Mouse (Mus musculus) embryonic facial prominence, embryonic 11.5 days (tissue): Measurements from ENCODE around the gene Pomgnt1. TPM values are rescaled to one million over a fixed set of nuclear protein-coding genes. Genes with fewer than 3 reads are reported as not detected.

ENCODE experiments used
- ATAC-seq: fragments of 200-750 bp; cut with Nextera tagmentation; replicated peaks from 2 replicates; pipeline ENCODE4 v1.8.0; 2017; ENCODE audit warnings: low read depth; ENCODE audit not compliant: insufficient number of reproducible peaks, low FRiP score, low TSS enrichment
- DNase-seq: peaks from one replicate; pipeline ENCODE4 v3.0.0-alpha.2; 2015; ENCODE audit warnings: low spot score
- H3K27ac ChIP-seq: fragments of 300-500 bp; sonication (generic); replicated peaks from 2 replicates; pipeline ENCODE4 v1.5.1; 2014; ENCODE audit warnings: mild to moderate bottlenecking, low read depth, low read length, control low read depth
- H3K27me3 ChIP-seq: fragments of 300-500 bp; sonication (generic); 2 replicates; pipeline ENCODE4 v1.6.1; 2014; ENCODE audit warnings: mild to moderate bottlenecking, low read length, moderate library complexity, mixed read lengths; ENCODE audit not compliant: control insufficient read depth, insufficient read depth
- H3K36me3 ChIP-seq: fragments of 300-500 bp; sonication (generic); replicated peaks from 2 replicates; pipeline ENCODE4 v1.6.1; 2014; ENCODE audit warnings: low read depth, mild to moderate bottlenecking, low read length, moderate library complexity, mixed read lengths; ENCODE audit not compliant: control insufficient read depth, insufficient read depth
- H3K4me1 ChIP-seq: fragments of 300-500 bp; sonication (generic); 2 replicates; pipeline ENCODE4 v1.6.1; 2014; ENCODE audit warnings: low read length, mixed read lengths; ENCODE audit not compliant: control insufficient read depth, insufficient read depth
- H3K4me2 ChIP-seq: fragments of 300-500 bp; sonication (generic); 2 replicates; pipeline ENCODE4 v1.6.1; 2014; ENCODE audit warnings: low read depth, mild to moderate bottlenecking, control low read depth, low read length, moderate library complexity
- H3K4me3 ChIP-seq: fragments of 300-500 bp; sonication (generic); 2 replicates; pipeline ENCODE4 v1.5.1; 2014; ENCODE audit warnings: low read depth, low read length, control low read depth
- H3K9ac ChIP-seq: fragments of 300-500 bp; sonication (generic); replicated peaks from 2 replicates; pipeline ENCODE4 v1.6.1; 2014; ENCODE audit warnings: mild to moderate bottlenecking, control low read depth, low read length
- H3K9me3 ChIP-seq: fragments of 300-500 bp; sonication (generic); replicated peaks from 2 replicates; pipeline ENCODE4 v1.6.1; 2016; ENCODE audit warnings: mild to moderate bottlenecking, low read length, inconsistent platforms, mixed read lengths; ENCODE audit not compliant: control insufficient read depth
- WGBS: fragments of 180-500 bp; shearing (Covaris S2); extraction: QIAGEN DNeasy Blood & Tissue Kit; methylation state at CpG from one replicate; pipeline ENCODE4 v1.1.7; 2014; 5-methylcytosine and 5-hydroxymethylcytosine counted together
- polyA plus RNA-seq: library from polyadenylated mRNA; unstranded; fragments of >200 nt; fragmentation: Nextera tagmentation; extraction: Ambion mirVana; gene quantifications from 2 replicates; pipeline ENCODE4 v1.2.1, GENCODE M21; 2014

The Pomgnt1 gene
- polyA plus RNA-seq, 1 experiment from 2014 or later = 52.7 TPM

DNA sequence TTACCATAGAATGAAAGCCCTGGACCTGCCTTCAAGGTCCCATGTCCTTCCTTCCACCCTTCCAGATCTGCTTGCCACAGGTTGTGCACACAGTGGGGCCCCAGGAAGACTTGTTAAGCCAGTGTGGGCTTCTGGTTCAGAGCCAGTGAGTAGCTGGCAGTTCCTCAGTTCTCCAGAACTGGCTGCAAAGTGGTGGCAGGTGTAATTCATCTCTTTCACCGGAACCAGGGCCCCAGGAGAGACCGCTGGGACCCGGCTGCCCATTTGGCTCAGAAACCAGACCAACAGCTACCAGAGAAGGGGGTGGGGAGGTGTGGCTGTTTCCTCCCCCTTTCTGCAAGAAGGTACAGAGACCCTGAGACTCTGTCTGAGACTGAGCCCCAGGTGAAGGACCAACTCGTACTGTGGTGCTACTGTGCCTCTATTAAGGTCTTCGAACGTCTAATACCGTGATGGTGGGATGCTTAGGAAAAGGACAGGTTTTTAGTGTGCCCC is 19.7 kb downstream of the Pomgnt1 start:
- ATAC-seq = no peak
- 9% methylated on average over 7 of the region's 7 CpGs for WGBS
- H3K9me3 ChIP-seq = no peaks in the 10 kb centered on the region
- peak overlapping the region; percentile 96 for H3K4me2 ChIP-seq
- no peak overlapping the region; the same call in 1 of the 2 replicates for H3K9ac ChIP-seq
- H3K4me3 ChIP-seq = peak overlapping the region; percentile 67
- H3K4me1 ChIP-seq = no peaks in the 10 kb centered on the region
- no peaks in the 10 kb centered on the region for H3K27me3 ChIP-seq
- peak; percentile 4 for DNase-seq
- H3K36me3 ChIP-seq = no peaks in the 10 kb centered on the region
- H3K27ac ChIP-seq = no peak overlapping the region

DNA sequence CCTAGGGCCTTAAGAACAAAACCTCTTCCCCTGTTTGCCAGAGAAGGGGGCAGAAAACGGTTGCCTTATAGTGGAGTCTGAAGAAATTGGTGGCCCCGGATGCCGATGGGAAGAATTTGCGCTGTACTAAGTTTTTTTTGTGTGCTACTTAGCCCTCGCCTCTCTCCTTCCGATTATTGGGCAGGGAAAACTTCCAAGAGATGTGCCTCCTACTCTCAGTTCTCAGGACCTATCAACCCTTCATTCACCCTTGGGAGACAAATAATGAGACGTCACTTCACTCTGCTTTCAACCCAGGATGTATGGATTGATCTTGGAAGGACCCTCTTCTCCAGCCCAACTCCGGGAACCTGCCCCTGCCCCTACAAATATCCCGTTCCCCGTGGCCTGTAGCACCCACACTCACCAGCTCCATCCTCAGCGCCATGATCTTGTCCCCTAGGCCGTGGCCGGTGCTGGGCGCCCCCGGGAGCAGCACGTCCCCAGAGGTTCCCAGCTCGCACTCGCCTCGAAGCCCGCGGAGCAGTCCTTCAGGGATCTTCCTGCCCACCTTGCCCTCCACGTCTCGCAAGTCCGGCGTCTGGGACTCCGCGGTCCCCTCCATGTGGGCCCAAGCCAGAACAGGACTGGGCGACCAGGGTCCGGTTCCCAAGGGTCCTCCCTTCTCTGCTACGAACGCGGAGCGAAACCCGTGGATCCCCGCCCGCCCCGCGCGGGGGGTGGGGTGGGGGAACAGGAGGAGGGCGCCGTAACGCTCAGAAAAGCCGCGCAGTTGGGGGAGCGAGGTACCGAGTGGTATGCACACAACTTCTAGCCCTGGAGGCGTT is 20.5 kb downstream of the Pomgnt1 start:
- H3K4me3 ChIP-seq = peak overlapping the region; percentile 67
- peak overlapping the region; percentile 96 for H3K4me2 ChIP-seq
- no peaks in the 10 kb centered on the region for H3K36me3 ChIP-seq
- WGBS = under 1% methylated on average over 47 of the region's 47 CpGs
- peak; percentile 46 for ATAC-seq
- no peaks in the 10 kb centered on the region for H3K9me3 ChIP-seq
- H3K27ac ChIP-seq = no peak overlapping the region
- DNase-seq = peak; percentile 75
- no peaks in the 10 kb centered on the region for H3K4me1 ChIP-seq
- H3K27me3 ChIP-seq = no peaks in the 10 kb centered on the region
- H3K9ac ChIP-seq = peak overlapping the region; percentile 76

DNA sequence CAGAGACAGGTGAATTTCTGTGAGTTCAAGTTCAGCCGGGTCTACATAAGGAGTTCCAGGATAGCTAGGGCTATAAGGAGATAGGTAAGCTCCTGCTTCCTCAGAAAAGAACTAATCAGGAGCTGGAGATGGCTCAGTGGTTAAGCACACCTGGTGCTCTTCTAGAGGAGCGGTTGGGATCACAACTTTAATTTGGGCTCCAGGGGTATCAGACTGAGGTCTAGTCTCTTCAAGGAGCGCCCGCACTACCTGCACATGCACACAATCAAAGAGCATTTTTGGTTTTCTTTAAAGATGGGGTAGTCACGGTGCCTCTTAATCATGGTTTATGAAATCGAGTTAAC is 26.1 kb downstream of the Pomgnt1 start:
- H3K4me2 ChIP-seq = peak overlapping the region; percentile 72
- 22% methylated on average over 6 of the region's 6 CpGs for WGBS
- DNase-seq (no peak), ATAC-seq (no peak)
- peak overlapping the region; percentile 97 for H3K9ac ChIP-seq
- no peaks in the 10 kb centered on the region for H3K9me3 ChIP-seq
- peaks cover 2% of the 10 kb centered on the region; the same call in 1 of the 2 replicates for H3K4me1 ChIP-seq
- H3K4me3 ChIP-seq = peak overlapping the region; percentile 68
- H3K27ac ChIP-seq = no peak overlapping the region; the same call in 1 of the 2 replicates
- H3K27me3 ChIP-seq = no peaks in the 10 kb centered on the region
- peaks cover 4% of the 10 kb centered on the region for H3K36me3 ChIP-seq

DNA sequence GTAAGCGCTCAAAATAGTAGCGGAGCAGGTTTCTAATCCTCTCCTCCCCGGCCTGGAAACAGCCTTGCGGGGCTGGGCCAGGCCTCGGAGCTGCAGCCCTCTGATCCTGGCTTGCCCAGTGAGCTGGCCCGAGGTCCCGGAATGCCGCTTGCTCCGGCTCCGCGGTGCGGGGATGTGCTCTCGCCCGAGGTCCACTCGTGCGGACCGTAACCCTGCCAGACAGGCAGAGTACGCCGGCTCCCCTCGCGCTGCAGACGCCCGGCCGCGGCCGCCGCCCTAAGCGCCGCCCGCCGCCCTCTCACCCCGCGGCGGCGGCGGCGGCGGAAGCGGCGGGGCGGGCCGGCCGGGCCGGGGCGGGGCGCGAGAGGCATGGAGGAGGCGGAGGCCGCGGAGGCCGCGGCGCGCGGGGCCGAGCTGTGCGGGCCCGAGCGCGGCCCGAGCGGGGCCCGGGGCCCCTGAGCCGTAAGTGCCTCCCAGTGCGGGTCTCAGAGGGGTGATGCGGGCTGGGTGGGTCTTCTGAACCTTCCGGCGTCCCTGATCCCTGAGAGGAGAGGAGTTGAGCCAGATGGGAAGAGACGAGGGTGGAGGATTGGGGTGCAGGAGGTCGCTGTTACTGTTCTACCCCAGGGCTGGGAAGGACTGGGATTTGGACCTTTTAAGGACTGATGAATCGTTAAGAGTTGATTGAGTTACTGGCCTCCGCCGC is 26.7 kb downstream of the Pomgnt1 start:
- Histone ChIP-seq H3K27ac (peak overlapping the region; percentile 85; the same call in 1 of the 2 replicates), H3K9me3 (no peaks in the 10 kb centered on the region), H3K4me3 (peak overlapping the region; percentile 68), H3K9ac (peak overlapping the region; percentile 97), H3K4me1 (peaks cover 2% of the 10 kb centered on the region; the same call in 1 of the 2 replicates), H3K4me2 (peak overlapping the region; percentile 72), H3K36me3 (peaks cover 4% of the 10 kb centered on the region), H3K27me3 (no peaks in the 10 kb centered on the region)
- ATAC-seq (peak; percentile 84), DNase-seq (peak; percentile 82)
- WGBS = under 1% methylated on average over 33 of the region's 73 CpGs

DNA sequence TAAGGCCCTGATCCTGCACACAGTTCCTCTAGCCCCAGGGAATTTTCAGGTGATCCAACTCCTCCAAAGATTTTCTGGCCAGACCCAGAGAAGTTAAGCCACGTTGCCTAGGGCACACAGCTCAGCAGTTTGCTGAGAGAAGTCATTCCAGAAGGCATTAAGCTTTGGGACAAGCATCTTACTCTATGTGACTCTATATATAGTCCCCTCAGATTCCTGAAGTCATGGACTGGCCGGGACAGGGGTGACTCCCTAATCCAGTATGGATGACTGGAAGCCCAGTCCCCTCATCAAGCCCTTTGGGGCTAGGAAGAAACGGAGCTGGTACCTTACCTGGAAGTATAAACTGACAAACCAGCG is 27.2 kb downstream of the Pomgnt1 start:
- 22% methylated on average over 4 of the region's 4 CpGs for WGBS
- no peaks in the 10 kb centered on the region for H3K27me3 ChIP-seq
- H3K4me3 ChIP-seq = peak overlapping the region; percentile 68
- H3K9me3 ChIP-seq = no peaks in the 10 kb centered on the region
- ATAC-seq = peak; percentile 40
- H3K4me2 ChIP-seq = peak overlapping the region; percentile 72
- H3K9ac ChIP-seq = peak overlapping the region; percentile 97
- peaks cover 2% of the 10 kb centered on the region; the same call in 1 of the 2 replicates for H3K4me1 ChIP-seq
- 0 out of 2 replicates have a peak overlapping the region, but pooled peaks have one; percentile 85 for H3K27ac ChIP-seq
- DNase-seq = no peak
- peaks cover 4% of the 10 kb centered on the region for H3K36me3 ChIP-seq

DNA sequence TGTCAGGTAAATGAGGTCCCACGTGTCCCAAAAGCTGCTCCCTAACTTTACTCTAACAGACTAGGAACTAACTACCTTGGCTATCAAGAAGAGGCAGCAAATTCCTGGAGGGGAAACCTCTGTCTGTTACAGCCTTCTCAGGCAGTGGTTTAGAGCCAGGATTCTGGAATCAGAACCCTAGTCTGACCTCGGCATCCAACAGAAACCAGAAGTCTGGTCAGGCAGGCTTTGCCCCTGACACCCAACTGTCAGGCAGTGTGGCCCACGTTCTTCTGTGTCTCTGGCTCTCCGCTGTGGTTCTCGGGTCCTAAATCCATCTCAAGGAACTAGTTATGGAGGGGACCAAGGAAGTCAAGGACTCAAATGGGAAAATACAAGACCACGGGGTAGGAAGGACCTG is 27.6 kb downstream of the Pomgnt1 start, which contains the start of gene Lurap1:
Gene Lurap1 (minus strand): TSS at position 101 of the 400 bp plus-strand sequence.
- H3K27me3 ChIP-seq = no peaks in the 10 kb centered on the region
- peaks cover 7% of the 10 kb centered on the region for H3K36me3 ChIP-seq
- peaks cover 2% of the 10 kb centered on the region; the same call in 1 of the 2 replicates for H3K4me1 ChIP-seq
- H3K9ac ChIP-seq = peak within 1 kb of the TSS; percentile 97
- WGBS = 78% methylated on average over 6 of the region's 6 CpGs
- H3K27ac ChIP-seq = peak within 1 kb of the TSS; percentile 85; the same call in 1 of the 2 replicates
- ATAC-seq (no peak), DNase-seq (no peak)
- H3K4me3 ChIP-seq = peak within 1 kb of the TSS; percentile 68
- H3K4me2 ChIP-seq = peak within 1 kb of the TSS; percentile 72
- no peaks in the 10 kb centered on the region for H3K9me3 ChIP-seq

DNA sequence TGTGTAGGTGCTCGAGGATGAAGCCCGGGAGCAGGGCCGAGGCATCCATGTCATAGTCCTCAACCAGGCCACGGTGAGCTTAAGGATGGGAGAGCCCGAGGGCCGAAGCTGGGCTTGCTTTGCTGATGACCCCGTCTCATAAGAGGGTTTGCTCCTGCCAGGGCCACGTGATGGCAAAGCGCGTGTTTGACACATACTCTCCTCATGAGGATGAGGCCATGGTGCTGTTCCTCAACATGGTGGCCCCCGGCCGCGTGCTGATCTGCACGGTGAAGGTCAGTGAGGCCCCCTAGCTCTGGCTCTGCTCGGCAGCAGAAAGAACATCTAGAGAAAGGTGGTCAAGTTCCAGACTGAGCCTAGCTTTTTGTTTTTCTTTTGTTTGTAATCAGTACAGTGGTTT is 29.1 kb downstream of the Pomgnt1 start:
- no peak for ATAC-seq
- no peak overlapping the region for H3K9ac ChIP-seq
- peaks cover 2% of the 10 kb centered on the region; the same call in 1 of the 2 replicates for H3K4me1 ChIP-seq
- peaks cover 9% of the 10 kb centered on the region for H3K36me3 ChIP-seq
- no peaks in the 10 kb centered on the region for H3K9me3 ChIP-seq
- H3K4me3 ChIP-seq = no peak overlapping the region
- 93% methylated on average over 15 of the region's 15 CpGs for WGBS
- no peaks in the 10 kb centered on the region for H3K27me3 ChIP-seq
- DNase-seq = no peak
- no peak overlapping the region for H3K27ac ChIP-seq
- H3K4me2 ChIP-seq = no peak overlapping the region
